Mouse (Mus musculus) heart, adult 18-20 months (tissue): Measurements from ENCODE around the gene Igfbp2. TPM values are rescaled to one million over a fixed set of nuclear protein-coding genes. Genes with fewer than 3 reads are reported as not detected.

ENCODE experiments used
- DNase-seq, 2 experiments: peaks; one replicate each; pipeline ENCODE4 v3.0.0; 2021 to 2022; ENCODE audit warnings: mixed read lengths in 1 of 2
- long read RNA-seq, 2 experiments: library from polyadenylated mRNA; stranded (forward); transcript quantifications; one replicate each; pipeline ENCODE4 v2.0.0; 2021
- total RNA-seq, 2 experiments: library from RNA; stranded (reverse); gene quantifications; 2 replicates each; pipeline ENCODE4 v1.2.3; 2021

Gene Igfbp2
- total RNA-seq: under 1 TPM; 0.37 to 0.51 TPM
- long read RNA-seq, experiment 1, partial matches to known transcripts: 0 of 2 reads
- long read RNA-seq, experiment 1, other reads (novel, unspliced or antisense): 0 of 2 reads
- long read RNA-seq, experiment 2, partial matches to known transcripts: 0 of 1 reads
- long read RNA-seq, experiment 2, other reads (novel, unspliced or antisense): 0 of 1 reads

DNA sequence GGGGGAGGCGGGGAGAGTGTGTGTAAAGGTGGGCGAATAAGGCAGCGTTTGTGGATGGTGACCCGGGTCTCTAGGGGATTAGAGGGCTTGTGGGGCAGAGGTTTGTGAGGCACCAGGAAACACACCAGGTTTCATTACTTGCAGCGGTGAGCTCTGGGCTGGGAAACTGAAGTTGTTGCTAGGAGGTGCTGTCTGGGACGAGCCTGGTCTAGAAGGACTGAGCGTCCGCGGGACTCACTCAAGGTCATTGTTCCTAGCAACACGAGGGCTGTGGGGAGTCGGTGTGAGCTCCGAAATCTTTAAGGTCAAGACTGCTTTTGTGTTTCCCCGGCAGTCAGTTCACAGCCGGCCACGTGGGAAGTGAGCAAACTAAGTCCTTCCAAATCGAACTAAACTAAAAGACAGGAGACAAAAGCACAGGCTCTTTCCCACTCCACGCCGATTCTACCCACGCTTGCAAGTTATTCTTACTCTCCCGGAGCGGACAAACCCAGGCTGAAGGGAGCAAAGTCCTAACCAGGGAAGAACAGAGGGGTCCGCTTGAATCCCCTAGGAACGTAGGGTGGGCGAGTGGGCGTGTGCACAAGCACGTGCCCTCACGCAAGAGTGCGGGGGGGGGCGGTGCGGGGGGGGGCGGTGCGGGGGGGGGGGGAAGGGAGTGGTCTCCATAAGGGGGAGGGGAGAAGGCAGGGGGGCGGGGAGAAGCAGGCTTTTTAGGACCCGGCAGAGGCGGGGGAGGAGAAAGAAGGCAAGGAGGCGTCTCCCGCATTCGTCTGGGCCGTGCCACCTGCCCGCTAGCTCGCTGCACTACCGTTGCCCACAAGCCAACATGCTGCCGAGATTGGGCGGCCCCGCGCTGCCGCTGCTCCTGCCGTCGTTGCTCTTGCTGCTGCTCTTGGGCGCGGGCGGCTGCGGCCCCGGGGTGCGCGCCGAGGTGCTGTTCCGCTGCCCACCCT lies at the start of gene Igfbp2:
TSS of gene Igfbp2 (plus strand) at position 753 of the 956 bp plus-strand sequence.
- DNase-seq: no peak

DNA sequence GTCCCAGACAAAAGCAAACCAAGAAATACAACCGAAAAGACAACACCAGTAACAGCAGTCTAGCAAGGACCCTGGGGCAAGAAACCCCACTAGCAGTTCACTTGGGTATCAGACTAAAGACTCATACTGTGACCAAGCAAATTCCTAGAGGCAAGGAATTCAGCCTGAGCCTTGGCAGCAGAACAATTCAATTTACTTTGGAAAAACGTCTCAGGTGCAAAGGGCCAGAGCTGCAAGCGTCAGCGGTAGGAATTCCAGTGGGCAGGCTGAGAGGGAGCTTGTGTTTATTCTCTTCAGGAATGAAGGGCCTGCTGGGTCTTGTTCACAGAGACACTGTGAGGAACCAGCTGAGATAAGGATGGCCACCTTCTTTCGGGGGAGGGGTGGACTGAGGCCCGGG lies 45.5 kb upstream of the Igfbp2 start:
- no peak for DNase-seq

DNA sequence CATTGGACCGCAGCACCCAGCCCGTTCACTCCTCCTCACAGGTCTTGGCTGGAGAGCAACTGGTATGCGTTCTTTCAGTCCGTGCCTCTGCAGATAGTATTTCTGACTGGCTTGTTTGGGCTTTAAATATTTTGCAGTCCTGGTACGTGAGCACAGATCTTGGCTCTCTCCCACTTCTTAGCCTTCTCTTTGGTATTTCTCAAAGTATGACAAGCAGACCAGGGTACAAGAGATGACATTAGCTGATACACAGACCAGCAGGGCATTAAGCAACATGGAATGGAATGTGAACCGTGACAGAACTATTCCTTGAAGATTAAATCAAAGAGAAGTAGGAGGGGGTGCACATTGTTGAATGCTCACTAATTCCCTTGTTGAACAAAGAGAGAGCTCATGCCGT lies 43.6 kb upstream of the Igfbp2 start:
- no peak for DNase-seq

DNA sequence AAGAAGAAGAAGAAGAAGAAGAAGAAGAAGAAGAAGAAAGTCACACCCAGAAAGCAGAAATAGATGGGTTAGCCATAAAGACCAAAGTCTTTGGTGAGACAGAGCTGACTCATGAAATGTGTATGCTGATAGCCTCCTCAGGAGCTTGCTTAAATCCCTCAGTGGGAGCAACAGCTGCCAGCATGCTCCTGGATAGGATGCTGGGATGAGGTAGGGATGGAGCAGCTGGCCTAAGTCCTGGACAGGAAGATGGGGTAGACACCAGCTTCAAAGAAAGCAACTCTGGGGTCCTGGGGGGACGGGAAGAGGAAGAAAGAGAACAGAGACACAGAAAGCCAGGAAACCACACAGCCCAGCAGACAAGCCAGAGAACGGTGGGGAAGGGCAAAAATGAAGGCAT lies 41.0 kb upstream of the Igfbp2 start:
- DNase-seq: no peak

DNA sequence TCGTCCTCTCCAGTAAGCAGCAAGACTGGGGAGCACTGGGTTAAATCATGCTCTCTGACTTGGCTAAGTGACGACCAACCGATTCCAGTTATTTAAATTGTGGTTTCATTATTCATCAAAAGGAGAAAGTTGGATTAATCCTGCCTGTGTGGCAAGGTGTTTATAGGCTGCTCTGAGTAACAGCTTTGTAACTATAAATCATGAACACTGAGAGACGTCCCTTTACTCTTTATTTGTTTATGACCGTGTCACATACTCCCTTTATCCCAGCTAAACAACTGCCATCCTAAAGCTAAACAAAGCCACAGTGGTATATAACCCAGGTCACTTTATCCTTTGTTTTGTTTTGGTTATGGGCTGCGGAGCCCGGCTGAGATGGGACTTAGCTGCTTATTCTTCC lies 40.3 kb upstream of the Igfbp2 start:
- no peak for DNase-seq

DNA sequence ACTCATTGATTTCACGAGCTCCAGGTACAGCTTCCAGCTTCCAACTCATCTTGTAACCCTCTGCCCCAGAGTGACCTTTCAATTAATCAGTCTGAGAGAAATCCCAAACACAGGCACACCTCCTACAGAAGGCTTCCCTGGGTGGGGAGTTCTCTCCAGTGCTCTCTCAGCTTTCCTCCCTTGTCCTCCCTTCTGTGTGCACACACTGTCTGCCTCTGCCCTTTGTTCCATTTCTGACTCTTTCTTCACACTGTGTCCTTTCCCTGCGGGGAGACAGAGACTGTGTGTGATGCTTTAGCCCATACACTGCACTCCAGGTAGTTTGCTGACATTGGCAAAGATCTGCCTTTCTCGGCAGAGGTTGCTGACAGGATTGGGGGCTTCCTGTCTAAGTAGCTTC lies 33.6 kb upstream of the Igfbp2 start:
- no peak for DNase-seq

DNA sequence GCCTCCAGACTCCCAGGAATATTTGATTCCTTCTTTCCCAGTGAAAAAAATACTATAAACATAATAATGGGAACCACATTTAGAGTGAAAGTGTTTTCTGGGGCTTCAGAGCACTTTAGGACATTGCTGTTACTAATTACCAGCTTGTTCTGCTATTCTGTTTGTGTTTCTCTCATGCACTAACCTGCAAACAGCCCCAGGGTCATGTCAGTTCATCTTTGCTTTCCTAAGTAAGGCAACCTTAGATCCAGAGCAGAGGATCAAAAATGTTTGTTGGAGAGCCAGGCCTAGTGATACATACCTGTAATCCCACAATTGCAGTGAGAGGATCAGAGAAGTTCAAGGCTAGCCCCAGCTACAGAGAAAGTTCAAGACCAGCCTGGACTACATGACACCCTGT lies 32.6 kb upstream of the Igfbp2 start:
- no peak for DNase-seq

DNA sequence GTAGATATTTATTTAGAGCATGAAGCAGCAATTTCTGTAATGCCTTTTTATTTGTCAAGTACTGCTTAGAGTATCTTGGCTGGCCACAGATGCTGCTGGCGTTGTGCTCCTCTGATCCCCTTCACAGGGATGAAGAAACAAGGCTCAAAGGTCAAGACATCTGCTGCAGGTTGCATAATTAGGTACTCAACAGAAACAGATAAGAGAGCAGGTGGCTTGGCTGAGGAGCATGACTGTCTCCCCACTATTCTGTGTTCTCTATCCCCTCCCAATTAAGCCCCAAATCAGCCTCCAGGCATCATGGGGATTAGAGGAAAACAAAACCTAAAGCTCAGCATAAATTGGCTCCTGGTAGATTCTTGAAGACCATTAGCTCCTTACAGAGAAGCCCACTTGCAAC lies 32.0 kb upstream of the Igfbp2 start:
- DNase-seq: no peak

DNA sequence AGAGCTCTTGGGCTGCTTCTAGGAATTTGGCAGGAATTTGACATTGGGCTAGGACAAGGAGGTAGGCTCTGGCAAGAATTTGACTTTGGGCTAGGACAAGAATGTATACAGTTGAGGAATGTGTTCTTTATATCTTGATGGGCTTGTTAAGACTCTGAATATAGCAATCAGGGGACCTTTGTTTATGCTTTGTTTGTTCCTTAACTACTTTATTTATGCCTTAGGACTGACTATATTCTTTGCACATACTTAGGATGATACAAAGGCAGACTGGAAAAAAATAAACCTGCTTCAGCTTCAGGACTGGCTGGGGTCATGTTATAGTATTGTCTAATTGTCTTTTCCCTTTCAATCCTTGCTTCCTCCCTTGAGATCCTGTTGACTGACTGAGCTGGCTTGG lies 31.1 kb upstream of the Igfbp2 start:
- DNase-seq: no peak

DNA sequence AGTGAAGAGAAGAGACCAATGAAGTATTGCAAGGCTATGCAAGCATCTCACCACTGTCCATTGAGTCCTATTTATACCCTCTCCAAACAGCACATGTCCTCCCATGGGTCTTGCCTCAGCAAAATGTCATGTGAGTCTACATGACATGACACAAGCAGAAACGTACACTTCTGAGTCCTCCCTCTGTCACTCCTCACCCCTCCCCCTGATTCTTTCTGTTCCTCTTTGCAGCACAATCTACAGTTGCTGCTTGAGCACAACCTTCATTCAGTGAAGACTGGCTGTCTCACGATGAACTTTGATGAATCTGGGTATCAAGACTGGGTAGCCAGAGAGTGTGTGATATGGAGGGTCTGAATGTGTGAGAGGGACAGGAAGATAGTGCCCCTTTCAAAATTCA lies 28.2 kb upstream of the Igfbp2 start:
- DNase-seq: no peak

DNA sequence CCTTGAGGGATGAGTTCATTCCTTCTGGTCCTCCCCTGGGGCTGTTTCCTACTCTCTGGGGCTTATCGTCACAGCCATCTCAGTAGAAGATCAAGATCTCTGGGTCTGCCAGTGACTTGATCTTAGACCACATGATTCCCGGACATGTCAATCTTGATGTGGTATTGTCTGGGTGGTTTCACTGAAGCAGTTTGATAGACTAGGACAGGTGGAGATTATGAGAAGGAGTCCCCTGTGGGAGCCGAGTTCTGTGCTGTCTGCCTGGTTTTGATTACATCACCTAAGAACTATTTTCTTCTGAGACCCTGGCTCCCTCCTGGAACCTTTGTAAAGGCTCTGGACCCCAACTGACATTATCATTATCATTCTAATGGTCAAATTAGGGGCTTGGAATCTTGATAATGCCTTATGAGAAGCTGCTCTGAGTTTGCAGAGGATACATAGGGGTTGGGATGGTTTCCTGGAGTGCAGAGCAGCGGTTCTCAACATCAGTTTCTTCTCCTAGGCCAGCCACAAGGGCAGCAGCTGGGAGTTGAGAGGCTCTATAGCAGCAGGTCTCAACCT lies 27.1 kb upstream of the Igfbp2 start:
- no peak for DNase-seq

DNA sequence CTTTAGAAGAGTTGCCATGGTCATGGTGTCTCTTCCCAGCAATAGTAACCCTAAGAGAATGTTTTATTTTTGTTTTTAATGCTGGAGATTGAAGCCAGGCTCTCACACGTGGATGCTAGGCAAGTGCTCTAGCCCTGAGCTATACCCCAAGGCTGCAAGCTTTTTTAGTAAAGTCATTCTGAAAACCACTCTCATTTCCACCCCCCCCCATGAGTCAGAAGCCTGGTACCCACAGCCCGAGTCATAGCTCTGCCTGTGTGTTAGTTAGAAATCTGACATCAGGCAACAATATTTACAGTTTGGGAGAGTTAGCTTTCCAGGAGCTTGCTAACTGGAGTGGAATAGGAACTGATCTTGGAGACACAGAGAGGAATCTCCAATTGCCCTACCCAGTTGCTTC lies 25.9 kb upstream of the Igfbp2 start:
- DNase-seq: no peak

DNA sequence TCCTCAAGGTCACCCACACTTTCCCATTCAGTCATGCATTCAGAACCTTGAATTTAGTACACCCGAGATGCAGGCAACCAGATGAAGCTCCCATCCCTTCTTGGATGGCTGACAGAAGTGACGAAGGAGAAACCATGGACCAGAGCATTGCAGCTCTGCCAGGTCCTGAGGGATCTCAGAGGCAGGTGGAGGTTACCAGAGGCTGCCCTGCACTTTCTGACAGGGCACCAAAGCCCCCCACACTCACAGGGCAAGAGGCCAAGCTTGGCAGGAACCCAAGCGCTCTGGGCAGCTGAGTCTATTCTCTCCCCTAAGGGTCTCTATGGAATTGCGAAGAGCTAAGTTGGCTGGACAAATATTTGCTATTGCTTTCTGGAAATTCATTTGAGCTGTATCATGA lies 20.3 kb upstream of the Igfbp2 start:
- no peak for DNase-seq

DNA sequence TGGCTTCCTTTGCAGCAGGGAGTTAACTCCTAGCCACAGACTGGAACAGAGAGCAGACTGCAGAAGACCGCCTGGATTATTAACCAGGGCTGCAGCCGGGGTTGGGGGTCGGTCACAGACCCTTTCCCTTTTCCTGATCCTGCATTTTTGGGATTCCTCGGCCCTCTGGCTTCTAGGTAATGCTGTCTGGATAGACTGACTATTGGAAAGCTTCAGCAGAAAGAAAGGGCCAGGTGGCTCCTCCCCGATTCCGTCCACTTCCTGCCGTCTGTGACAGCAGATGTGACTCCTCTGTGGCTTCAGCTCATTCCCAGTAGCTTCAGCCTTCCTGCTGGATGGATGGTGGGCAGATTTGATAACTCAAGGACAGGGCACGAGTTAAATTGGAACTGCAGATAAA lies 19.3 kb upstream of the Igfbp2 start:
- no peak for DNase-seq

DNA sequence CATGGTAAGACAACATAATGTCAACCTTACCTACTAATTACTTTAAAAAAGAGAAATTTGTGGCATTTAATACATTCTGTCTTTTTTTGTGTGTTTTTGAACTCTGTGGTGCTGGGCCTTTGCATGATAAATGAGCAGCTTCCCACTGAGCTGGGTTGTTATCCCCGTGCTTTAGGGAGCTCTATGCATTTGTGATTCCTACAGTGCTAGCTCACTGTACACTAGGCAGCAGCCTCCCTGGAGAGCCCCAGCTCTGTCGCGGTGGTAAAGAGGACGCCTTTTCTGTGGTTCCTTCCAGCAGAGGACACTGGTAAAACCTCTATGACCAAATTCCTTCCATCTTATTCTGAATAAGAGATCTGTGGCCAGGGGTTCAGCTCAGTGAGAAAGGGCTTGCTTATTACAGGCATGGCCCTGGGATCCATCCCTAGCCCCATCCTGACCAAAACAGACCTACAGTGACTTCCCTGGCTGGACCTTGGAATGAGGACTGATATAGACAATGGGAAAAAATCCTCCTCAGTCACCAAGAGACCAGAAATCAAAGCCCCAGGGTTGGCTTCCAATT lies 18.7 kb upstream of the Igfbp2 start:
- DNase-seq: no peak

DNA sequence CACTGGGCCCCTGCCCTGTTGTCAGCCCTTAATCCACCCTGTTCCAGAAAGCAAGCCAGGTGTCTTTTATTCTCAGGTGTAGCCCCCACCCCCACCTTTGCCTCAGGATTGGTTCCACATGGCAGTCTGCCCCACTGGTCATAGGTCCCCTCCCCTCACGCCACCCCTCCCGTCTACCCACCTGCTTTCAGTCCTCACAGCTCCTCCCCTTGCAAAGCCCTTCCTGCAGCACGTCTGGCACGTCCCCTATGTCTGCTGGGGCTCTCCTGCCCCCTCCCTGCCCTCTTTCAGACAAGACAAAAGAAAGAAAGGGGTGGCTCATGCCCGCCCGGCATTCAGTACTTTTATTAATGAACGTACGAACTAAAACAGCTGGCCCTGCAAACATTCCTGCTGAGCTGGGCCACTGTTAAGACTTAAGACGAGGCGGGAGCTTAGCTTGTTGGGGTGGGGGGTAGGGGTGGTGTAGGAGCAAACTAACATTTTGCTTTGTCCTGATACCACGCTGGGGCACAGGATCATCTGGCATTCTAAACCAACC lies 18.2 kb upstream of the Igfbp2 start:
- no peak for DNase-seq

DNA sequence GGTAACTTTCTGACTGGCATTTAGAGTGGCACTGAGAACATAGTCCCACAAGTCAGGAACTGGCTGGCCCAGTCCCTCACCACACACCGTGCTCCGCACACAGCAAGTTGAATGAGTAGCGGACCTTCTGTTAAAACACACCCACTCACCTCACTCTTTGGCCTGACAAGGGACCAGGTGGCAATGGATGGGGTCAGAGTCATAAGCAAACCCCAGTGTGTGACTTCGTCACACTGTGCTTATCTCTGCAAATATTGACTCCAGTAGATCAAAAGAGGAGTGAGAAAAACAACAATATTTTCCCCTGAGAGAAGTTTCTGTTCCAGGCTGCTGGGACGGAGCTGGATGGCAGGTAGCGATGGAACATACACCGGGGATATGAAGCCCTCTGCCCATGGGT lies 15.0 kb upstream of the Igfbp2 start:
- DNase-seq: no peak

DNA sequence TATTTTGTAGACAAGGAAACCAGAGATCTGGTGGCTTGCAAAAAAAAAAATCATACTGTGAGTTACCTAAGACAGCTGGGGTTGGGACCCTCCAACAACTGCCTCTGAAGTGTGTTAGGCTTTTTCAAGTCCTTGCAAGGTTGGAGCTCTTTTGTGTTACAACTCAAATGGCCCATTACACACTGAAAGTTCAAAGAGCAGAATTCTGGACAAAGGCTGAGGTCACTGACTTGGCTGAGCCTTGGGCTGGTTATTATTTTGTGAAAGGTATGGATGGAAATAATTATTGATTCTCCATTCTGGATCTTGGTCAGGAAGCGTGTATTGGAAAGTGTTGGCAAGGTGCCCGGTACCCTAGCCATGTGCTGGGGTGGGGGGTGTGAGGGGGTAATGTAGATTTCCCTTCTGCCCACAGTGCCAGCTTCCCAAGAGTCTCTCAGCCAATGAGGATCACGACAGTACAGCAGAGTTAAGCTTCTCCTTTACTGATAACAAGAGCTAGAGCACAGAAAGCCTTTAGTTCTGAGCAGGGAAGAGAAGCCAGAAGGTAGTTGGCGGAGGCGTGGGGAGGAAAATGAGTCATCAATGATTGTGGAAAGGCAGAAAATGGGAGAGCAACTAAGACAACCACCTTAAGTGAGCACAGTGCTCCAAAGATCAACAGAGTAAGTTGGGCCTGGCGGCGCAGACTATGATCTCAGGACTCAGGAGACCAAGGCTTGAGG lies 14.2 kb upstream of the Igfbp2 start:
- no peak for DNase-seq

DNA sequence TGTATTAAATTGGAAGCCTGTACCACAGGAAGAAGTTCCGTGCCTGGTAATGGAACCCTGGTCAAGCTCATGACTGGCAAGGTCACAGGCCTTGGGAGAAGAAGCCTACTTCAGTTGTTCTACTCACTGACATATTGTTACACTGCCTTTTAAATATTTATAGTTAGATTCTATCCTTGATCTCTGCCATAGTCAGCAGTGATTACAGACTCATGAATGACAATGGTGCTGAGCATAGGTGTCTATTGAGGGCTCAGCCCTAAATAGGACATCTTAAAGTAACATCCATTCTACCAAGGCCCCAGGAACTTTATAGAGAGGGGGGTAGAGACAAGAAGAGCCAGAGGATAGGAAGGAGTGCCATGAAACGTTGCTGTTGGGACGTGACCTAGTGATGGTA lies 13.2 kb upstream of the Igfbp2 start:
- DNase-seq: no peak

DNA sequence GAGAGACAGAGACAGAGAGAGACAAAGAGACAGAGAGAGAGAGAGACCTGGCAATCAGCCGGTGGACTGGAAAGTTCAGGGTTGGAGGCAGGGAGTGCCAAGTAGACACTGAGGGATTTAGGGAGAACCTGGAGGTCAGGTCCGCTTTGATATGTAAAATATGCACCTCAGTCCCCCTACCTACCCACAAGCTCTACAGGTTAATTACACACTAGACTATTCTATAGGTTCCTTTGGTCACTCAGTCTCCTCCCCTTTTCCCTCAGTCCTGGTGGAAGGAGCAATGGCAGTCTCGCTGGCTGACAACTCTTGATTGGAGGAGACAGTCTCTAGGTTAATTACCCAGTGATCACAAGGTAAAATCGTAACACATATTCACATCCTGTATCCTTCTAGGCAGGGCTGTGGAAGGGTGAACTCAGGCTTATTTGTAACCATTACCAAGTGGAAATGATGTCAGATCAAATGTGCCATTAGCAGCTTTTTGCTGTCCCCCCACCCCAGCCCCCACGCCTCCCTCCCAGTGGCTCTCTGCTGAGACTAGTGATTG lies 11.1 kb upstream of the Igfbp2 start:
- no peak for DNase-seq

DNA sequence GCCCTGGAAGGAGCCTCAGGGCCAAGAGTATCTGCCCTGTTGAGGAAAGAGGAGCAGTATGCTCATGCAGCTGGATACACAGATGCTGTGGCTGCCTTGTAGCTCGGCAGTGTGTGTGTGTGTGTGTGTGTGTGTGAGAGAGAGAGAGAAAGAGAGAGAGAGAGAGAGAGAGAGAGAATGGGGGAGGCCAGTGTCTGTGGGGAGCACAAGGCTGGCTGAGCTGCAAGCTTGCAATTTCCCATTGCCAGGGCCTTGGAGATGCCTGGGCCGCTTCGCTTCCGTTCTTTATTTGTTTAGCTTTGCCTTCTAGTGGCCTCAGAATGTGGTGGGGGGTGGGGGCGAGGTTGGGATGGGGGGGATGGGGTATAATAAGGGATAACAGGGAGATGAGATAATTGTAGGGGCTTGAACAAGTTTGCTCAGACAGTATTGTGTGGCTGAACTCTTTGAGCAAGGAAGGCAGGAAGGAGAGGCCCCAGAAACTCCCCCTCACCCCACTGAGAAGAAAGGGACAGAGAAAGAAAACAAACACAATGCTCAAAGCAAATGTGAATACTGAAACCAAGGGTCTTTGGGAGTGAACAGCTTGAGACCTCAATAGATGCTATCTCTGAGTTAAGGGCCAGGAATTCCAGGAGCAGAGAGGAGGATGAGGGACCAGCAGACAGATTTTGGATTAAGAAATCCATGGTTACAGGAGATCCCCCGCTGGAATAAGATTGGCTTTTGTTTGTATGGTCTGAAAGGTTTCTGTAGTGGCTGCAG lies 10.5 kb upstream of the Igfbp2 start:
- DNase-seq: no peak
